Comparison of ENCODE assay signal across 25 mouse cellular contexts in the genomic region with DNA sequence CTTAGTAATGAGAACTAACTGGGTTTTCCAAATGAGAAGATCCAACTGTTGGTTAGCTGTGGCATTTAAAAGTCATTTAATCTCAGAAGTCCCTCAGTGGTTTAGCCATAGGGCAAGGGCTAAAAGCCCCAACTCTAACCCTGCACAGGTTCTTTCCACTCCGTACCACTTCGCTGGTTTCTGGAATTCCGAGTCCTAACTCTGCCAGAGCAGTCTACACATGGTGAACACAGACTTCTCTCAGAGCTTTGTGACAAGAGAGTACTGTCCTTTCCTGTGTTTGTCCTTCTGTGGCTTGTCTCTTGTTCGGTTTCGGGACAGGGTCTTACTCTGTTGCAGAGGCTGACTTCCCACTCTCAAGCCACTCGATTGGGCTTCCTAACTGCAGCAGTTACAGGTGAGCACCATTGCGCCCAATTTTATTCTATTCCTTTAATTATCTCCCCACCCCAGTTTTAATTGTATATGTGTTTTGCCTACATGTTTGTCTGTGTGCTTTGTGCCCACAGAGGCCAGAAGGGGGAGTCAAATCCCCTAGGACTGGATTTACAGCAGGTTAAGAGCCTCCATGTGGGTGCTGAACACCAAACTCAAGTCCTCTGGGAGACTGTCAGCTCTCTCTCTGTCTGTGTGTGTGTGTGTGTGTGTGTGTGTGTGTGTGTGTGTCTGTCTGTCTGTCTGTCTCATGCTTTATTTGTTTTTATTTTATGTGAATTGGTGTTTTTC. TPM values are rescaled to one million over a fixed set of nuclear protein-coding genes. Genes with fewer than 3 reads are reported as not detected.
A peak's percentile ranks its signal among the peaks of the same experiment; 100 is the strongest.
DNase-seq lines count a peak whose midpoint lies in the region; ATAC-seq and TF ChIP-seq lines count a peak whose summit lies in the region.
"Had no signal": no experiment of that assay in that cellular context is flagged by ENCODE, and none has a peak within 500 bp of the region (broad histone marks: within the 10 kb centered on the region; RNA-seq: fewer than 3 reads in every experiment).

No protein-coding gene starts in this region.

- no peak for ATAC-seq in heart, embryonic 14.5 days (ENCODE audit: insufficient number of reproducible peaks, insufficient read depth, low FRiP score, low read depth)
- no peak for ATAC-seq in kidney, postnatal 0 days (replicated peaks; ENCODE audit: low FRiP score, low read depth)
- ATAC-seq: forebrain, embryonic 14.5 days had no signal

- TF ChIP-seq POLR2A in ES-Bruce4 (IDR thresholded peaks at IDR 0.05; ENCODE audit: insufficient read depth, low read length) = no peak

- peaks cover 23% of the 10 kb centered on the region for H3K27me3 ChIP-seq in heart, embryonic 14.5 days (ENCODE audit: control insufficient read depth, insufficient read depth, low read length)
- no peaks in the 10 kb centered on the region for H3K27me3 ChIP-seq in kidney, postnatal 0 days (ENCODE audit: insufficient read depth, low read length)
- H3K27me3 ChIP-seq in ES-Bruce4 (ENCODE audit: control insufficient read depth, insufficient read depth, low read length, poor library complexity, severe bottlenecking) = no peaks in the 10 kb centered on the region

- WGBS in heart, embryonic 14.5 days = 81% methylated on average over 7 of the region's 7 CpGs
- 46% methylated on average over 7 of the region's 7 CpGs for WGBS in kidney, postnatal 0 days

- TF ChIP-seq CTCF in kidney, postnatal 0 days (IDR thresholded peaks at IDR 0.05; ENCODE audit: low read depth) = 0 out of 2 replicates have a peak, but pooled peaks have one; percentile 6
- peak; percentile 30 for TF ChIP-seq CTCF in ES-Bruce4 (IDR thresholded peaks at IDR 0.05; ENCODE audit: low read depth, low read length)

- no peaks in the 10 kb centered on the region for H3K36me3 ChIP-seq in heart, embryonic 14.5 days (ENCODE audit: control insufficient read depth, insufficient read depth, low read length)
- no peaks in the 10 kb centered on the region for H3K36me3 ChIP-seq in kidney, postnatal 0 days (ENCODE audit: insufficient read depth, low read length)
- H3K36me3 ChIP-seq in ES-Bruce4 (ENCODE audit: control insufficient read depth, insufficient read depth, low read length, poor library complexity, severe bottlenecking) = no peaks in the 10 kb centered on the region
- H3K36me3 ChIP-seq: limb, embryonic 10.5 days; stomach, embryonic 15.5 days had no signal

- intact Hi-C loops in heart, postnatal 25 days (cut with DNase I) = no loop called here

- DNase-seq in heart, postnatal 25 days (ENCODE audit: low spot score) = no peak
- no peak for DNase-seq in kidney, postnatal 0 days (ENCODE audit: low spot score)
- DNase-seq in kidney, postnatal 10 days = no peak
- peak; percentile 73 for DNase-seq in R1 (ENCODE audit: low read depth, low spot score)
- no peak for DNase-seq in right cerebral cortex, postnatal 36 days (ENCODE audit: low spot score in 2 of 2)
- DNase-seq in B cell, adult 2 months = no peak
- DNase-seq: adrenal gland, adult 8-10 months; cerebellum, adult 8-10 months; heart, postnatal 14 days; kidney, postnatal 14 days; lung, adult 2 months; thymus, adult 18-20 months; thymus, postnatal 4 days had no signal

- TF ChIP-seq EP300 in ES-Bruce4 (IDR thresholded peaks at IDR 0.05; ENCODE audit: insufficient read depth, low read depth, low read length) = no peak

- 0 out of 2 replicates have a peak, but pooled peaks cover 3% of the 10 kb centered on the region for H3K9me3 ChIP-seq in heart, embryonic 14.5 days (ENCODE audit: control insufficient read depth, low read length)
- no peaks in the 10 kb centered on the region for H3K9me3 ChIP-seq in kidney, postnatal 0 days (replicated peaks; ENCODE audit: low read length)
- no peaks in the 10 kb centered on the region for H3K9me3 ChIP-seq in ES-Bruce4 (replicated peaks; ENCODE audit: control insufficient read depth, insufficient read depth, low read length, poor library complexity, severe bottlenecking)
- H3K9me3 ChIP-seq: limb, embryonic 10.5 days; stomach, embryonic 15.5 days had no signal

- peaks cover 17 to 40% of the 10 kb centered on the region in 2 experiments for H3K4me1 ChIP-seq in heart, embryonic 14.5 days (ENCODE audit: control insufficient read depth in 2 of 2, insufficient read depth in 2 of 2, low read length in 2 of 2)
- H3K4me1 ChIP-seq in kidney, postnatal 0 days (replicated peaks; ENCODE audit: insufficient read depth, low read length) = peaks cover 17% of the 10 kb centered on the region
- H3K4me1 ChIP-seq in ES-Bruce4 (ENCODE audit: control insufficient read depth, insufficient read depth, low read length) = peaks cover 14% of the 10 kb centered on the region

- H3K4me2 ChIP-seq in heart, embryonic 14.5 days (ENCODE audit: low read length) = 0 out of 2 replicates have a peak overlapping the region, but pooled peaks have one; percentile 25
- H3K4me2 ChIP-seq in kidney, postnatal 0 days (ENCODE audit: low read length) = peak overlapping the region; percentile 21; the same call in 1 of the 2 replicates
- H3K4me2 ChIP-seq: hindbrain, embryonic 14.5 days; stomach, embryonic 15.5 days had no signal

- H3K9ac ChIP-seq in heart, embryonic 14.5 days (ENCODE audit: low read length) = no peak overlapping the region
- H3K9ac ChIP-seq in kidney, postnatal 0 days (ENCODE audit: low read depth, low read length) = no peak overlapping the region
- H3K9ac ChIP-seq in ES-Bruce4 (ENCODE audit: low read depth, poor library complexity, severe bottlenecking) = no peak overlapping the region
- H3K9ac ChIP-seq: hindbrain, embryonic 14.5 days; stomach, embryonic 15.5 days had no signal

- H3K27ac ChIP-seq in heart, embryonic 14.5 days (replicated peaks in 1 of 2; ENCODE audit: control insufficient read depth in 1 of 2, insufficient read depth in 1 of 2, low read depth in 2 of 2, low read length in 2 of 2) = peak overlapping the region in 1 of 2 experiments; percentile 33; a peak in 1 of 4 replicates
- H3K27ac ChIP-seq in kidney, postnatal 0 days = no peak overlapping the region
- peak overlapping the region; percentile 62 for H3K27ac ChIP-seq in ES-Bruce4 (ENCODE audit: insufficient read depth, low read length)
- H3K27ac ChIP-seq: hindbrain, embryonic 14.5 days; limb, embryonic 10.5 days; stomach, embryonic 15.5 days had no signal

- H3K4me3 ChIP-seq in heart, embryonic 14.5 days (ENCODE audit: control insufficient read depth in 1 of 2, insufficient read depth in 1 of 2, low read depth in 1 of 2, low read length in 2 of 2) = no peak overlapping the region
- H3K4me3 ChIP-seq in kidney, postnatal 0 days (replicated peaks; ENCODE audit: low read depth, low read length) = no peak overlapping the region
- H3K4me3 ChIP-seq in ES-Bruce4 (ENCODE audit: low read depth, low read length) = no peak overlapping the region
- H3K4me3 ChIP-seq: erythroblast, embryonic 14.5 days; limb, embryonic 10.5 days; stomach, embryonic 15.5 days had no signal

RNA-seq across cellular contexts. Expression of gene Cacnb3, which starts 4.0 kb away (rescaled TPM):
- polyA plus RNA-seq in heart, embryonic 14.5 days (2014; fragmentation: Nextera tagmentation; extraction: Ambion mirVana) = 6.1 and 6.6 TPM in 2 replicates
- total RNA-seq in heart, postnatal 25 days (2021) = 1 to 10 TPM; 4.1 TPM
- polyA plus RNA-seq in kidney, postnatal 0 days (2015; fragmentation: Nextera tagmentation; extraction: Ambion mirVana) = 19.8 and 22.4 TPM in 2 replicates
- 16.8 and 18.7 TPM in 2 replicates for polyA plus RNA-seq in ES-Bruce4 (2011; ENCODE audit: insufficient read depth, insufficient read length, low read depth, missing spikeins)
- total RNA-seq: common myeloid progenitor, adult 5-6 weeks; megakaryocyte-erythroid progenitor cell, adult 5-6 weeks had no signal
- polyA plus RNA-seq: erythroblast, embryonic 14.5 days had no signal

RNA-seq across cellular contexts. Expression of gene Adcy6, which starts 16.8 kb away (rescaled TPM):
- 35.2 and 43.7 TPM in 2 replicates for polyA plus RNA-seq in heart, embryonic 14.5 days (2014; fragmentation: Nextera tagmentation; extraction: Ambion mirVana)
- 100 to 1,000 TPM; 188 to 238 TPM for total RNA-seq in heart, postnatal 25 days (2021)
- 16.8 and 17.0 TPM in 2 replicates for polyA plus RNA-seq in kidney, postnatal 0 days (2015; fragmentation: Nextera tagmentation; extraction: Ambion mirVana)
- 12.5 and 12.8 TPM in 2 replicates for polyA plus RNA-seq in ES-Bruce4 (2011; ENCODE audit: insufficient read depth, insufficient read length, low read depth, missing spikeins)

RNA-seq across cellular contexts. Expression of gene Ddx23, which starts 36.0 kb away (rescaled TPM):
- 16.9 and 18.2 TPM in 2 replicates for polyA plus RNA-seq in heart, embryonic 14.5 days (2014; fragmentation: Nextera tagmentation; extraction: Ambion mirVana)
- 10 to 100 TPM; 43.5 to 52.8 TPM for total RNA-seq in heart, postnatal 25 days (2021)
- polyA plus RNA-seq in kidney, postnatal 0 days (2015; fragmentation: Nextera tagmentation; extraction: Ambion mirVana) = 14.6 and 17.6 TPM in 2 replicates
- polyA plus RNA-seq in ES-Bruce4 (2011; ENCODE audit: insufficient read depth, insufficient read length, low read depth, missing spikeins) = 121 TPM in 2 replicates

RNA-seq across cellular contexts. Expression of gene Rnd1, which starts 50.6 kb away (rescaled TPM):
- polyA plus RNA-seq in heart, embryonic 14.5 days (2014; fragmentation: Nextera tagmentation; extraction: Ambion mirVana) = 0.61 and 1.3 TPM in 2 replicates
- total RNA-seq in heart, postnatal 25 days (2021) = 1 to 10 TPM; 1.3 to 1.5 TPM
- polyA plus RNA-seq in kidney, postnatal 0 days (2015; fragmentation: Nextera tagmentation; extraction: Ambion mirVana) = 0.50 and 0.66 TPM in 2 replicates
- polyA plus RNA-seq in ES-Bruce4 (2011; ENCODE audit: insufficient read depth, insufficient read length, low read depth, missing spikeins) = 3.4 and 3.7 TPM in 2 replicates
- polyA plus RNA-seq: erythroblast, embryonic 14.5 days had no signal

RNA-seq across cellular contexts. Expression of gene 4930415O20Rik, which starts 55.8 kb away (rescaled TPM):
- polyA plus RNA-seq in heart, embryonic 14.5 days (2014; fragmentation: Nextera tagmentation; extraction: Ambion mirVana) = 0.53 and 0.66 TPM in 2 replicates
- total RNA-seq in heart, postnatal 25 days (2021) = 1 to 10 TPM in 1 of 2 experiments, under 1 TPM in 1; 0.68 to 1.0 TPM
- 0.30 and 0.62 TPM in 2 replicates for polyA plus RNA-seq in kidney, postnatal 0 days (2015; fragmentation: Nextera tagmentation; extraction: Ambion mirVana)
- 1.7 and 2.6 TPM in 2 replicates for polyA plus RNA-seq in ES-Bruce4 (2011; ENCODE audit: insufficient read depth, insufficient read length, low read depth, missing spikeins)
- total RNA-seq: adrenal gland, adult 8-10 months; common myeloid progenitor, adult 5-6 weeks; left cerebral cortex, adult 8-10 months; liver, adult 2 months; megakaryocyte-erythroid progenitor cell, adult 5-6 weeks had no signal
- polyA plus RNA-seq: embryonic facial prominence, embryonic 11.5 days; erythroblast, embryonic 14.5 days; forebrain, embryonic 14.5 days; hindbrain, embryonic 14.5 days; liver, adult 2 months; lung, adult 2 months; stomach, embryonic 15.5 days had no signal
